Mouse (Mus musculus) urinary bladder, postnatal 10 days (tissue): ENCODE data around the gene Eln.
A peak's percentile ranks its signal among the peaks of the same experiment; 100 is the strongest.

Experiments
- DNase-seq: peaks from one replicate; pipeline ENCODE4 v3.0.0; 2022; ENCODE audit warnings: low spot score

Eln gene

GRCm38 (mm10) chr5:134746890-134747511 is at the start of gene Eln:
Gene Eln, minus strand, starts transcription at chr5:134747323.
- no peak for DNase-seq

GRCm38 (mm10) chr5:134790080-134790995 is 43.2 kb upstream of the Eln start:
- no peak for DNase-seq

- peak; percentile 37 for DNase-seq
Measured at GRCm38 (mm10) chr5:134788237-134788636, 41.1 kb upstream of the Eln start.

GRCm38 (mm10) chr5:134785691-134786371 is 38.7 kb upstream of the Eln start:
- no peak for DNase-seq

GRCm38 (mm10) chr5:134783794-134784193 is 36.7 kb upstream of the Eln start:
- DNase-seq = no peak

GRCm38 (mm10) chr5:134780963-134781362 is 33.8 kb upstream of the Eln start:
- DNase-seq = no peak

GRCm38 (mm10) chr5:134780146-134780545 is 33.0 kb upstream of the Eln start:
- no peak for DNase-seq

GRCm38 (mm10) chr5:134776551-134776950 is 29.4 kb upstream of the Eln start:
- no peak for DNase-seq

GRCm38 (mm10) chr5:134772522-134772921 is 25.4 kb upstream of the Eln start:
- no peak for DNase-seq

- no peak for DNase-seq
Measured at GRCm38 (mm10) chr5:134771750-134772149, 24.6 kb upstream of the Eln start.

GRCm38 (mm10) chr5:134769181-134769580 is 22.1 kb upstream of the Eln start:
- DNase-seq = no peak

GRCm38 (mm10) chr5:134765441-134765840 is 18.3 kb upstream of the Eln start:
- DNase-seq = no peak

- DNase-seq = no peak
Measured at GRCm38 (mm10) chr5:134763326-134763725, 16.2 kb upstream of the Eln start.

- DNase-seq = no peak
Measured at GRCm38 (mm10) chr5:134761409-134762124, 14.4 kb upstream of the Eln start.

GRCm38 (mm10) chr5:134756031-134756430 is 8.9 kb upstream of the Eln start:
- no peak for DNase-seq

GRCm38 (mm10) chr5:134754096-134754495 is 7.0 kb upstream of the Eln start:
- DNase-seq = no peak

GRCm38 (mm10) chr5:134750469-134750868 is 3.3 kb upstream of the Eln start:
- DNase-seq = no peak

- DNase-seq = no peak
Measured at GRCm38 (mm10) chr5:134747947-134748618, 960 bp upstream of the Eln start.

GRCm38 (mm10) chr5:134747512-134747893 is 380 bp upstream of the Eln start:
- peak; percentile 54 for DNase-seq

- no peak for DNase-seq
Measured at GRCm38 (mm10) chr5:134746201-134746600, 922 bp downstream of the Eln start.

- no peak for DNase-seq
Measured at GRCm38 (mm10) chr5:134745801-134746200, 1.3 kb downstream of the Eln start.

- no peak for DNase-seq
Measured at GRCm38 (mm10) chr5:134745000-134745399, 2.1 kb downstream of the Eln start.
